Mouse (Mus musculus) CH12.LX (cell line): ENCODE results near the gene Dnajc22. TPM values are rescaled to one million over a fixed set of nuclear protein-coding genes. Genes with fewer than 3 reads are reported as not detected.

Experiments
- DNase-seq: peaks from one replicate; pipeline ENCODE4 v3.0.0-alpha.2; 2013; ENCODE audit errors: extremely low read depth
- H3K27ac ChIP-seq: 2 replicates; pipeline ENCODE4 v1.5.1; 2012; ENCODE audit warnings: low read depth, mild to moderate bottlenecking, control low read depth, moderate library complexity; ENCODE audit not compliant: insufficient read depth
- H3K27me3 ChIP-seq: replicated peaks from 2 replicates; pipeline ENCODE3; 2012; ENCODE audit warnings: inconsistent platforms
- H3K36me3 ChIP-seq, 2 experiments: replicated peaks in 1 of 2; 2 replicates each; pipeline versions ENCODE3 to v1.6.1; 2012; ENCODE audit warnings: inconsistent platforms in 1 of 2, low read length in 1 of 2, mild to moderate bottlenecking in 1 of 2, mixed read lengths in 1 of 2, moderate library complexity in 1 of 2; ENCODE audit not compliant: control insufficient read depth in 1 of 2, insufficient read depth in 1 of 2
- H3K4me1 ChIP-seq, 2 experiments: 2 replicates each; pipeline ENCODE4 v1.6.1; 2012; ENCODE audit warnings: inconsistent platforms in 1 of 2, moderate library complexity in 1 of 2; ENCODE audit not compliant: insufficient read depth in 2 of 2, control insufficient read depth in 1 of 2
- H3K4me2 ChIP-seq: 2 replicates; pipeline ENCODE4 v1.6.1; 2012; ENCODE audit warnings: low read depth, mild to moderate bottlenecking, control low read depth; ENCODE audit not compliant: poor library complexity, insufficient read depth, severe bottlenecking
- H3K4me3 ChIP-seq, 3 experiments: fragments of 150-350 bp in 1 of 3; sonication (generic) in 1 of 3; replicated peaks in 1 of 3; 2 replicates each; pipeline versions ENCODE3 to v1.5.1; 2011 to 2012; ENCODE audit warnings: low read depth in 2 of 3, low read length in 2 of 3, mild to moderate bottlenecking in 2 of 3, moderate library complexity in 2 of 3, control low read depth in 1 of 3, improper control_type of control experiment in 1 of 3, inconsistent platforms in 1 of 3, mixed read lengths in 1 of 3; ENCODE audit not compliant: poor library complexity in 1 of 3
- H3K79me2 ChIP-seq: replicated peaks from 2 replicates; pipeline ENCODE4 v1.6.1; 2012; ENCODE audit warnings: mild to moderate bottlenecking, moderate library complexity; ENCODE audit not compliant: control insufficient read depth, poor library complexity, insufficient read depth, severe bottlenecking; ENCODE audit errors: extremely low read depth
- H3K9ac ChIP-seq: 2 replicates; pipeline ENCODE4 v1.6.1; 2012; ENCODE audit warnings: low read depth, mild to moderate bottlenecking, control low read depth, moderate library complexity; ENCODE audit not compliant: insufficient read depth
- H3K9me3 ChIP-seq: replicated peaks from 2 replicates; pipeline ENCODE3; 2012; ENCODE audit warnings: low read length, inconsistent platforms, mixed read lengths
- CHD2 ChIP-seq: IDR thresholded peaks from 2 replicates; pipeline ENCODE4 v1.6.1; 2011; ENCODE audit warnings: low read length, improper control_type of control experiment
- CTCF ChIP-seq, 2 experiments: IDR thresholded peaks in 1 of 2; conservative IDR thresholded peaks in 1 of 2; 2 replicates each; pipeline ENCODE4 v1.5.1; 2011 to 2012; ENCODE audit warnings: low read depth in 2 of 2, low read length in 2 of 2, improper control_type of control experiment in 1 of 2, inconsistent platforms in 1 of 2, mild to moderate bottlenecking in 1 of 2, moderate library complexity in 1 of 2
- E2F4 ChIP-seq: IDR thresholded peaks from 2 replicates; pipeline ENCODE4 v1.6.1; 2011; ENCODE audit warnings: low read depth, low read length, improper control_type of control experiment; ENCODE audit not compliant: insufficient replicate concordance
- ELF1 ChIP-seq: IDR thresholded peaks from 2 replicates; pipeline ENCODE4 v1.6.1; 2014; ENCODE audit warnings: low read depth, mild to moderate bottlenecking, inconsistent platforms, low read length, improper control_type of control experiment
- ETS1 ChIP-seq: conservative IDR thresholded peaks from 2 replicates; pipeline ENCODE4 v1.6.1; 2012; ENCODE audit warnings: low read depth, mild to moderate bottlenecking, inconsistent platforms, low read length, improper control_type of control experiment, moderate library complexity
- HCFC1 ChIP-seq: IDR thresholded peaks from 2 replicates; pipeline ENCODE4 v1.6.1; 2012; ENCODE audit warnings: low read depth, mild to moderate bottlenecking, inconsistent platforms, low read length, improper control_type of control experiment
- MAFK ChIP-seq: IDR thresholded peaks from 2 replicates; pipeline ENCODE4 v1.6.1; 2011; ENCODE audit warnings: low read length, improper control_type of control experiment; ENCODE audit not compliant: insufficient replicate concordance
- MAX ChIP-seq: IDR thresholded peaks from 2 replicates; pipeline ENCODE4 v1.6.1; 2011; ENCODE audit warnings: low read length, improper control_type of control experiment
- MAZ ChIP-seq: IDR thresholded peaks from 2 replicates; pipeline ENCODE4 v1.6.1; 2012; ENCODE audit warnings: low read depth, mild to moderate bottlenecking, inconsistent platforms, low read length, improper control_type of control experiment, moderate library complexity
- MEF2A ChIP-seq: IDR thresholded peaks from 2 replicates; pipeline ENCODE4 v1.6.1; 2014; ENCODE audit warnings: low read depth, mild to moderate bottlenecking, inconsistent platforms, low read length, improper control_type of control experiment, borderline replicate concordance
- MXI1 ChIP-seq: IDR thresholded peaks from 2 replicates; pipeline ENCODE4 v1.6.1; 2011; ENCODE audit warnings: mild to moderate bottlenecking, low read depth, low read length, improper control_type of control experiment
- MYC ChIP-seq: IDR thresholded peaks from 2 replicates; pipeline ENCODE4 v1.6.1; 2011; ENCODE audit warnings: low read depth, mild to moderate bottlenecking, improper control_type of control experiment, low read length
- PAX5 ChIP-seq: IDR thresholded peaks from 2 replicates; pipeline ENCODE4 v1.6.1; 2012; ENCODE audit warnings: low read length, inconsistent platforms, mixed read lengths
- POLR2A ChIP-seq: IDR thresholded peaks from 2 replicates; pipeline ENCODE4 v1.6.1; 2011; ENCODE audit warnings: low read depth, mild to moderate bottlenecking, improper control_type of control experiment, low read length
- POLR2AphosphoS2 ChIP-seq: IDR thresholded peaks from 2 replicates; pipeline ENCODE4 v1.6.1; 2011; ENCODE audit warnings: low read depth, low read length, improper control_type of control experiment
- RAD21 ChIP-seq: IDR thresholded peaks from 2 replicates; pipeline ENCODE4 v1.6.1; 2011; ENCODE audit warnings: low read depth, mild to moderate bottlenecking, low read length, improper control_type of control experiment, moderate library complexity
- RCOR1 ChIP-seq: conservative IDR thresholded peaks from 2 replicates; pipeline ENCODE4 v1.6.1; 2012; ENCODE audit warnings: low read depth, mild to moderate bottlenecking, inconsistent platforms, low read length, improper control_type of control experiment
- SIN3A ChIP-seq: IDR thresholded peaks from 2 replicates; pipeline ENCODE4 v1.6.1; 2012; ENCODE audit warnings: low read length, improper control_type of control experiment, inconsistent platforms
- SMC3 ChIP-seq: IDR thresholded peaks from 2 replicates; pipeline ENCODE4 v1.6.1; 2011; ENCODE audit warnings: low read depth, low read length, improper control_type of control experiment
- TBP ChIP-seq: conservative IDR thresholded peaks from 2 replicates; pipeline ENCODE4 v1.6.1; 2011; ENCODE audit warnings: low read depth, low read length, improper control_type of control experiment
- TCF12 ChIP-seq: IDR thresholded peaks from 2 replicates; pipeline ENCODE4 v1.6.1; 2014; ENCODE audit warnings: low read depth, mild to moderate bottlenecking, inconsistent platforms, low read length, improper control_type of control experiment
- USF1 ChIP-seq: IDR thresholded peaks from 2 replicates; pipeline ENCODE4 v1.6.1; 2014; ENCODE audit warnings: low read depth, mild to moderate bottlenecking, inconsistent platforms, low read length, improper control_type of control experiment
- USF2 ChIP-seq: conservative IDR thresholded peaks from 2 replicates; pipeline ENCODE4 v1.6.1; 2011; ENCODE audit warnings: low read depth, low read length, improper control_type of control experiment
- ZC3H11A ChIP-seq: IDR thresholded peaks from 2 replicates; pipeline ENCODE4 v1.6.1; 2012; ENCODE audit warnings: low read depth, mild to moderate bottlenecking, inconsistent platforms, low read length, improper control_type of control experiment
- ZMIZ1 ChIP-seq: IDR thresholded peaks from 2 replicates; pipeline ENCODE4 v1.6.1; 2012; ENCODE audit warnings: low read depth, mild to moderate bottlenecking, inconsistent platforms, low read length, improper control_type of control experiment
- ZNF384 ChIP-seq: IDR thresholded peaks from 2 replicates; pipeline ENCODE4 v1.6.1; 2012; ENCODE audit warnings: low read depth, low read length, improper control_type of control experiment, inconsistent platforms
- dilution Hi-C: fragments of 300-500 bp; cut with MboI; formaldehyde crosslinking; loops from 2 replicates; pipeline ENCODE4 v1.14.3; 2020; ENCODE audit warnings: low sequenced_read_pairs; ENCODE audit not compliant: extremely low pct_unique_long_range_greater_than_20kb, extremely low pct_ligation_motif_present
- in situ Hi-C: fragments of 300-500 bp; cut with MboI; formaldehyde crosslinking; loops from 3 replicates; pipeline ENCODE4 v1.14.3; 2019; ENCODE audit warnings: low sequenced_read_pairs, low pct_ligation_motif_present, low pct_unique_long_range_greater_than_20kb, mixed read lengths
- polyA plus RNA-seq: library from polyadenylated mRNA; unstranded; fragments of >175 nt; gene quantifications from 2 replicates; pipeline ENCODE4 v1.2.1, GENCODE M21; 2012; ENCODE audit warnings: low read depth; ENCODE audit not compliant: insufficient read length
- total RNA-seq, 2 experiments: library from RNA; depleted of rRNA; stranded (reverse); fragments of 300-350 nt in 1 of 2; fragments of >200 nt in 1 of 2; gene quantifications; 2 replicates each; pipeline ENCODE4 v1.2.3; 2012 to 2014

Dnajc22 gene
- total and polyA plus RNA-seq, 3 experiments = 10.0 to 24.2 (median 12.4) TPM

DNA sequence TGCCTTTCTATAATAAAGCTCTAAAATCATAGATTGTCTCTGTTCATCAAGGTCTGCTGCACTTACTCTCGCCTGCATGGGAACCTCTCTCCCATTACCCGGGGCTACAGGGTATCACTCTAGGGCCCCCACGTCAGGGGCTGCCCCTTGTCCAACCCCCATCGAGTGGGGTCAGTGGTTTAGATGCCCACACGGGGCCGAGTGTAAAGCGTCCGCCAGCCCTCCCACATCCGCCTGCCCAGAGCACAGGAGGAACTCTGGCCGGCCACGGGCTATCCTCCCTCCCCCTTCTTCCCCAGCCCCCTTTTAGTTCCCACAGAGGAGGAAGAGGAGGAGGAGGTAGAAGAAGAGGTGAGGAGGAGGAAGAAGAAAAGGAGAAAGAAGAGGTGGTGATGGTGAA, 27.8 kb downstream of the Dnajc22 start:
- peaks cover 8 to 38% of the 10 kb centered on the region in 2 experiments for H3K4me1 ChIP-seq
- TF ChIP-seq PAX5 = no peak
- TF ChIP-seq USF2 = no peak
- no peak for TF ChIP-seq MAFK
- no peak for TF ChIP-seq HCFC1
- TF ChIP-seq MYC = no peak
- TF ChIP-seq ETS1 = no peak
- no peak for TF ChIP-seq USF1
- no peak for TF ChIP-seq ZNF384
- TF ChIP-seq E2F4 = no peak
- TF ChIP-seq TBP = no peak
- TF ChIP-seq CTCF (conservative IDR thresholded peaks at IDR 0.05 in 1 of 2, IDR thresholded peaks at IDR 0.05 in 1 of 2; ENCODE audit: low read depth in 2 of 2, low read length in 2 of 2) = no peak
- no peak for TF ChIP-seq ZC3H11A
- no peak for TF ChIP-seq TCF12
- TF ChIP-seq CHD2 = no peak
- TF ChIP-seq MAZ = no peak
- TF ChIP-seq SIN3A = no peak
- no peak for TF ChIP-seq RAD21
- TF ChIP-seq MAX = no peak
- H3K4me2 ChIP-seq = peak overlapping the region; percentile 4; the same call in 1 of the 2 replicates
- no peaks in the 10 kb centered on the region for H3K9me3 ChIP-seq
- dilution Hi-C loops = no loop called here
- no peak overlapping the region for H3K27ac ChIP-seq
- no peaks in the 10 kb centered on the region for H3K79me2 ChIP-seq
- DNase-seq = no peak
- H3K9ac ChIP-seq = no peak overlapping the region
- in situ Hi-C loops = no loop called here
- H3K27me3 ChIP-seq = no peaks in the 10 kb centered on the region
- H3K36me3 ChIP-seq = no peaks in the 10 kb centered on the region
- no peak overlapping the region for H3K4me3 ChIP-seq

DNA sequence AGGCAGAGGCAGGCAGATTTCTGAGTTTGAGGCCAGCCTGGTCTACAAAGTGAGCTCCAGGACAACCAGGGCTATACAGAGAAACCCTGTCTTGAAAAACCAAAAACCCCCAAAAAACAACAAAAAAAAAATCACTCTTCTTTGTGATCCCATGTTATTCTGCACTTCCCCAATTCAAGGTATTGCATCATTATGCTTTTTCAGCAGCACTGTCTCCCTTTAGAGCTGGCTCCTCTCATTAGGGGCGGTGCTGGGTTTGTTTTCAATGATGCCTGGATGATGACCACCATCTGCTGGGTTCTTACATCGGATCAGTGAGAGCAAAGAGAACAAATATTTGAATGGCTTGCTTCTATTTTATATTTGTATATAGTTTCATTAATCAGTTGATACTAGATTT, 29.7 kb downstream of the Dnajc22 start:
- no peak overlapping the region for H3K9ac ChIP-seq
- TF ChIP-seq USF1 (no peak), HCFC1 (no peak), ZMIZ1 (no peak), MEF2A (no peak), MXI1 (no peak), SMC3 (no peak), MAFK (no peak), E2F4 (no peak), RCOR1 (no peak), ELF1 (no peak), SIN3A (no peak), ETS1 (no peak), POLR2A (no peak), POLR2AphosphoS2 (no peak)
- no peak overlapping the region for H3K4me3 ChIP-seq
- H3K4me1 ChIP-seq = peaks cover 8 to 38% of the 10 kb centered on the region in 2 experiments
- in situ Hi-C loops = no loop called here
- H3K4me2 ChIP-seq = no peak overlapping the region
- dilution Hi-C loops = no loop called here
- H3K27ac ChIP-seq = no peak overlapping the region
- peak; percentile 42 for DNase-seq
- H3K79me2 ChIP-seq = peaks cover 6% of the 10 kb centered on the region
- no peaks in the 10 kb centered on the region for H3K9me3 ChIP-seq
- H3K36me3 ChIP-seq = no peaks in the 10 kb centered on the region
- H3K27me3 ChIP-seq = no peaks in the 10 kb centered on the region
